Mouse (Mus musculus) left cerebral cortex, postnatal 10 days (tissue): ENCODE measurements around the gene 2810408A11Rik. TPM values are rescaled to one million over a fixed set of nuclear protein-coding genes. Genes with fewer than 3 reads are reported as not detected.
A peak's percentile ranks its signal among the peaks of the same experiment; 100 is the strongest.
"Not testable (repeated sequence)": the region's sequence is repeated elsewhere in the genome, so short reads cannot be mapped to it uniquely, and the experiment has no call there.

ENCODE experiments used
- DNase-seq, 2 experiments: peaks; one replicate each; pipeline ENCODE4 v3.0.0; 2021 to 2022; ENCODE audit warnings: low spot score in 2 of 2, mixed read lengths in 1 of 2; ENCODE audit errors: extremely low spot score in 1 of 2
- intact Hi-C: fragments of 180-260 bp; cut with DNase I; formaldehyde crosslinking; loops from one replicate; pipeline ENCODE4 v1.15.1; 2025
- total RNA-seq, 2 experiments: library from RNA; stranded (reverse); gene quantifications; 2 replicates each; pipeline ENCODE4 v1.2.3; 2021

The 2810408A11Rik gene
- total RNA-seq, 2 experiments from 2014 or later, result 1.8 TPM

GRCm38 (mm10) chr11:69916652-69917378 lies 16.0 kb upstream of the 2810408A11Rik start:
- DNase-seq, intact Hi-C loops: not testable (repeated sequence)

DNA sequence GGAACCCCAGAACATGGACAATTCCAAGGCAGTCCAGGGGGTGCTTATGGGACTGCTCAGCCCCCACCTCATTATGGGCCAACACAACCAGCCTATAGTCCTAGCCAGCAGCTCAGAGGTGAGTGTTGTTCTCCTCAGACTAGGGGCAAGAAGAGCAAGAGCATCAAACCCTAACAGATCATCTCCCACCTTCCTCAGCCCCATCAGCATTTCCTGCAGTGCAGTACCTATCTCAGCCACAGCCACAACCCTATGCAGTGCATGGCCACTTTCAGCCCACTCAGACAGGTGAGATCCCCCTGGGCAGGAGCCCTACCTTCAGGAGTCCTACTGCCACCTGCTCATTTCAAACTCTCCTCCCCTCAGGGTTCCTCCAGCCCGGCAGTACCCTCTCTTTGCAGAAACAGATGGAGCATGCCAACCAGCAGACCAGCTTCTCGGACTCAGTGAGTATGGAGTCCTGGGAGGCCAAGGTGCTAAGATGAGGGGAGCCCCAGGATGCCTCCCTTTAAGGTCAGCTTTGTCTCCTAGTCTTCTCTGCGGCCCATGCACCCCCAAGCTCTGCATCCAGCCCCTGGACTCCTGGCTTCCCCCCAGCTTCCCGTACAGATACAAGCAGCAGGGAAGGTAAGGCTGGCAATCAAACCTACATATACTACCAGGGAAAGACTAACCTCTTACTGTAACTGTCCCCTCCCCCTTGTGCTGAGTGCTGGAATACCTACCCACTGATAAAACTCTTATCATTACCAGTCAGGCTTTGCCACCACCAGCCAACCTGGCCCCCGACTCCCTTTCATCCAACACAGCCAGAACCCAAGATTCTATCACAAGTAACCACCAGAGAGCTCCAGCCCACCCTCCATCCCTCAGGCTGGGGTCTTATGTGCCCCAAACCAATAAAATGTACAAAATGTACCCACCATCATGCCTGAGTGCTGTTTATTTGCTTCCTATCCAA lies 15.2 kb upstream of the 2810408A11Rik start:
- intact Hi-C loops, result no loop called here
- no peak for DNase-seq

- intact Hi-C loops, result no loop called here
- no peak for DNase-seq
These were observed 14.2 kb upstream of the 2810408A11Rik start for GRCm38 (mm10) chr11:69914917-69915430.

DNA sequence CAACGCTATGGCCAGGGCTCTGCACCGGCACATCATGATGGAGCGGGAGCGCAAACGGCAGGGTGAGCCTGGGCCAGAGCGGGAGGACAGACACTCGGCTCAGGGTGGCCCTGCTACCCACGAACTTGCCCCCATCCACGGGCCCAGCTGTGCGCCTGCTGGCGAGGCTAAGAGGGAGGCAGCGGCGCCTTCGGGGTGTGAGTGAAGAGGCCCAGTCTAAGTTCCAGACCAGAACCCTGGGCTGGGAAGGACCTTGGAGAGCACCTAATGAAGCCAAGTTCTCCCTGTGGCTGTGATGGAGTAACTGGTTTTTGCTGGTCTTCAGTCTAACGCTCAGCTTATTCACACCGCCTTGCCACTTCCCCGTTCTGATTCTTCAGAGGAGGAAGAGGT lies 13.6 kb upstream of the 2810408A11Rik start:
- intact Hi-C loops, result no loop called here
- no peak for DNase-seq

DNA sequence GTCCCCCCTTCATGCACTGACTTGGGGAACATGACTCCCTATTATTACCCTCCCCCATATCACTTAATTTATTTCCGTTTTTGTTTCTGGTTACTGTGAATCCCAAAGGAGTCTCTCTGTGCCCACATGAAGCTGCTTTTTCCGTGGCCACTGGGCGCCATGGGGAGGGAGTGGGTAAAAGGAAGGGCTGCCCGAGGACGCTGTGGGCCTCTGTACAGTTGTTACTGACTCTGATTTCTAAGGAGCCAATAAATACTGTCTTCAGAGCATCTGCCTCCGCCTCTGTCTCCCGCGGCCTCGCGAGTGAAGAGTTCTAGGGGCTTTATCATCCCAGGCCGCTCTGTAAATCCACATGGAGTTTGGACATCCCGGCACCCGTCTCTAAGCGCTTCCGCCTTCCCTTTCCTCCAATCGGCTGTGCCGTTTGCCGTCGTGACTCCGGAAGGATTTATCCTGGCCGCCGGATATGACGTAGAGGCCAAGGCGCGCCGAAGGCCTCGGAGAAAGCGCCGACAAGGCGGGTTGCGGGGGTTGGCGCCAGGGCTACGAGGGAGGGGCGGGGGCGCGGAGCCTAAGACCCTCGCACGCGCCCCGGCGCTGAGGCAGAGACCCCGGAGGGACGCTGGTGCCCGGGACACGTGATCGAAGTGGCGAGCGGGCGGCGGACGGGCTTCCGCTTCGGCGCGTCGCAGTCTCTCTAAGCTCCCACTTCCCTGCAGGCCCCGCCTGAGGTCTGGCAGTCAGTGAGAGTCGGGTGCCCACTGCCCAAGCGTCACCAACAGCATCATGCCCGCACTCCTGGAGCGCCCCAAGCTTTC lies 13.0 kb upstream of the 2810408A11Rik start, which contains the start of gene Gps2:
Gps2 (plus strand) TSS at position 335 of the 818 bp plus-strand sequence.
- intact Hi-C loops, result no loop called here
- peak; percentile 93 to 94 for DNase-seq

DNA sequence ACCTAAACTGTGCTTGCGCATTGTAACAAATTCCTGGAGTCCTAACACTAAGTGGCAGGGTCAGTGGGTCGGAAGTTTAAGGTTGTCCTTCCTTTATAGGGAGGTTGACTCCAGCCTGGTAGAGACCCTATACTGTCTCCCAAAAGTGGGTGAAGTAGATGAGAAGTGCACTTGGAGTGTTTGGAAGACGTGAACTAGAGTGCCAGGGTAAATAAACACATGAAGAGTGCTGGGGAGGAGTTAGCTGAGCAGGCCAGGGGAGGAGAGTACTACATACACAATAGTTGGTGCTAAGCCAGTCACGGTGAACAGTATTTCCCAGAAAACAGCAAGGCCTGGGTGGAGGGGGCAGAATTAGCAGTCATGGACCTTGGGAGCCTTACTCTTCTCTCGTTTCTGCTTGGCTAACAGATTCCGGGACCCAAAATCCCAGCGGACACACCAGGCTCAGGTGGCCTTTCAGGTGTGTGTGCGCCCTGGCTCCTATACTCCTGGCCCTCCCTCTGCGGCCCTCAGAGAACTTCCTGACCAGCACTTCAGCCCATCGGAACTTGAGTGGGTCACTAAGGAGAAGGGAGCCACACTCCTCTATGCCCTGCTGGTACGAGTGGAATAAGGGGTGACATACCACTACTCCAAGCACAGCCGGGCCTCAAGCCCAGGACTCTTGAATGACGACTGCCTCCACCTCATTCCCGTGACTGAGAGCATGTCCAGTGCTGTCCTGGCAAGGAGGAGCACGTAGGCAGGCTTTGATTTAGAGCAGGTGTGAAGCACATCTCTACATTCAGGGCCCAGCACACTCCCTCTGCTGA lies 12.1 kb upstream of the 2810408A11Rik start:
- no peak for DNase-seq
- intact Hi-C loops, result no loop called here

- no peak for DNase-seq
- intact Hi-C loops, result no loop called here
These were observed 10.9 kb upstream of the 2810408A11Rik start for GRCm38 (mm10) chr11:69911701-69912100.

GRCm38 (mm10) chr11:69910781-69911560 lies 10.2 kb upstream of the 2810408A11Rik start:
- DNase-seq, result no peak
- intact Hi-C loops, result no loop called here

GRCm38 (mm10) chr11:69910177-69910576 lies 9.4 kb upstream of the 2810408A11Rik start:
- no peak for DNase-seq
- intact Hi-C loops, result no loop called here

- no peak for DNase-seq
- intact Hi-C loops, result no loop called here
These were observed 8.4 kb upstream of the 2810408A11Rik start for GRCm38 (mm10) chr11:69909174-69909573.

DNA sequence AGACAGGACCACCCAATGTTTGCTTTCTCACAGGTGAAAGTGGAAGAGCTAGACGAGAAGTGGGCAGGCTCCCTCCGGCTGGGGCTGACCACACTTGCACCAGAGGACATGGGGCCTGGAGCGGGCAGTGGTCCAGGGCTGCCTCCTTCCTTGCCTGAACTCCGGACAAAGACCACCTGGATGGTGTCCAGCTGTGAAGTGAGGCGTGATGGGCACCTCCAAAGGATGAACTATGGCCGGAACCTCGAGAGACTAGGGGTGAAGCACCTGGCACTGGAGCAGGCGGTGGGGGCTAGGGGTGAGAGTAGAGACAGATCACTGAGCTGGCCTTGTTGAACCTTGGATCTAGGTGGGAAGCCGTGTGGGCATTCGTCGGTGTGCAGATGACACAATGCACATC lies 7.9 kb upstream of the 2810408A11Rik start:
- intact Hi-C loops, result no loop called here
- DNase-seq, result no peak

DNA sequence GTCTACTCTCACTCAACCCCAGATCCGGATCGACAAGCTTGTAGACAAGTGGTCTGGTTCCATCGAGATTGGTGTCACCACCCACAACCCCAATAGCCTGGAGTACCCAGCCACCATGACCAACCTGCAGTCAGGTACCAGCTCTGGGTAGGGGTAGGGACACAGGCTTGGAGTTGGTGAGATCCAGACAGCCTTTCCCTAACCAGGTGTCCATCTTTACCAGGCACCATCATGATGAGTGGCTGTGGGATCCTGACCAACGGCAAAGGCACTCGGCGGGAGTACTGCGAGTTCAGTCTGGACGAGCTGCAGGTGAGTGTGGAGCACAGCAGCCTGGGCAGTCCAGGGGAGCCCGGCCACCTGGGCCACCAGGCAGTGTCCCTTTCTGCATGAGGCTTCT lies 3.5 kb upstream of the 2810408A11Rik start:
- no peak for DNase-seq
- intact Hi-C loops, result no loop called here

DNA sequence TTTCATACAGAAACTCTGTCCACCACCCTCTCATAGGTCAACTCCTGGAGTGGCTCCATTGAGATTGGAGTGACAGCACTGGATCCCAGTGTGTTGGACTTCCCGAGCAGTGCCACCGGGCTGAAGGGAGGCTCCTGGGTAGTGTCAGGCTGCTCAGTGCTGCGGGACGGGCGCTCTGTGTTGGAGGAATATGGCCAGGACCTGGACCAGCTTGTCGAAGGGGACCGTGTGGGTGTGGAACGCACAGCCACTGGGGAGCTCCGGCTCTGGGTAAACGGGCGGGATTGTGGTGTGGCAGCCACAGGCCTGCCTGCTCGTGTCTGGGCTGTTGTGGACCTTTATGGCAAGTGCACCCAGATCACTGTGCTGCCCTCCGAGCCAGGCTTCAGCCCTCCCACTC lies 2.2 kb upstream of the 2810408A11Rik start:
- no peak for DNase-seq
- intact Hi-C loops, result no loop called here

DNA sequence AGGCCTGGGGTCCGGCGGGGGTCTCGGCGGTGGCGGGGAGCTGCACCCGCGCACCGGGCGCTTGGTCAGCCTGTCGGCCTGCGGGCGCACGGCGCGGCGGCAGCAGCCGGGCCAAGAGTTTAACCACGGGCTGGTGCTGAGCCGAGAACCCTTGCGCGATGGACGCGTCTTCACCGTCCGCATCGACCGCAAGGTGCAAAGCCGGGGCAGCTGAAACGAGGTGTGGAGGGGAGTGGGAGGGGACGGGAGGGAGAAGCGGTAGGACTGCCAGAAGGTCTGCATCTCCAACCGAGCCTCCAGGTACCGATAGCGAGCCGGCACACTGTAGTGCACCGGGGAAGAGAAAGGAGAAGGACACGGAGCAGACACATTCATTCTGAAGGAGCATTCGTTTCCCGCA lies 1.2 kb upstream of the 2810408A11Rik start:
- DNase-seq, result no peak
- intact Hi-C loops, result no loop called here

GRCm38 (mm10) chr11:69901406-69901846 lies 639 bp upstream of the 2810408A11Rik start:
- peak; percentile 97 for DNase-seq
- intact Hi-C loops, result no loop called here

DNA sequence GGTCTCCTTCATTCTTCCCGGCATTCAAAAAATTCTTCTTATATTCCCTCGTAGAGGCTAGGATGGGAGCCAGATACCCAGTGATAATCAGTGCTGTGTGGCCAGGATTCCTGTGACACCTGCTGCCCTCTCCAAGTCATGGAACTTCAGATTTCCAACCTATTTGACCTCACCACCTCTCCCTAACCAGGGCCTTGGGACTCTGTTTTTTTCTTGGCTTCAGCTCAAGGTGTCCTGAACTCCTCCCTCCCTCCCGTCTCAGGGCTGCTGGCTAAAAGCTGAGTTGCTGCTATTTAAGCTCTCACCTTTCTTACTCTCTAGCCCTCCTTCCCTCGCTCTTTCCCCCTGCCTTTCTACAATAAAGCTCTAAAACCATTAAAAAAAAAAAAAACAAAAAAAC lies 917 bp downstream of the 2810408A11Rik start:
- intact Hi-C loops, result no loop called here
- DNase-seq, result no peak

GRCm38 (mm10) chr11:69895291-69895690 lies 5.5 kb downstream of the 2810408A11Rik start, which contains the start of gene Acap1:
Gene Acap1 (minus strand): TSS chr11:69895539.
- no peak for DNase-seq
- intact Hi-C loops, result no loop called here
